In the genomic region with DNA sequence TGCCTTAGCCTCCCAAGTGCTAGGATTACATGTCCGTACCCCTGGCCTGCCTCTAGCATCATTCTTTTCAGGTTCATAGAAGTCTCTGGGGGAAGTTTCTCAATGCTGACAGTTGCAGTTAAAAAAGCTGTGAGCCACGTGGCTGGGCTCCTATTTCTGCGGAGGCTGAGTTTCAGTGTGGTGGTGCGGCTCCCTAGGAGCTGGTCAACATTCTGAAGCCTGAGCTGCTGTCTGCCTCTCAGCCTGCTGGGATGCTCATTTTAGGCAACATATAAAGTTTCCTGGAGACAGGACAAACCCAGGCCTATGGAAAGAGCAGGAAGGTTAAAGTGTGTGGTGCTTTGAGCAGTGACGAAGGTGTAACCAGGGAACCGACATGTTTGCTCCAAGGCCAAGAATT, we compare ENCODE assay signal across 25 mouse cellular contexts. TPM values are rescaled to one million over a fixed set of nuclear protein-coding genes. Genes with fewer than 3 reads are reported as not detected.
"Had no signal": no experiment of that assay in that cellular context is flagged by ENCODE, and none has a peak within 500 bp of the region (broad histone marks: within the 10 kb centered on the region; RNA-seq: fewer than 3 reads in every experiment).

No protein-coding gene starts in this region.

- H3K4me2 ChIP-seq: limb, embryonic 12.5 days; limb, embryonic 15.5 days; liver, embryonic 11.5 days; lung, embryonic 14.5 days; midbrain, embryonic 12.5 days; midbrain, embryonic 15.5 days; neural tube, embryonic 12.5 days; neural tube, embryonic 15.5 days; stomach, embryonic 15.5 days had no signal

- H3K4me3 ChIP-seq: limb, embryonic 12.5 days; limb, embryonic 15.5 days; midbrain, embryonic 12.5 days; midbrain, embryonic 15.5 days; neural tube, embryonic 12.5 days; neural tube, embryonic 15.5 days; stomach, embryonic 15.5 days had no signal

- DNase-seq: kidney, adult 11 months; kidney, adult 8-10 months; kidney, postnatal 36 days; left cerebral cortex, postnatal 4 days; liver, postnatal 0 days; lung, embryonic 14.5 days; retina, postnatal 1 day; right cerebral cortex, postnatal 14 days; right cerebral cortex, postnatal 4 days; spleen, adult 18-20 months; thymus, postnatal 25 days had no signal

- ATAC-seq: liver, postnatal 0 days; lung, postnatal 0 days; midbrain, embryonic 15.5 days had no signal

- H3K9me3 ChIP-seq: limb, embryonic 12.5 days; limb, embryonic 15.5 days; midbrain, embryonic 12.5 days; midbrain, embryonic 15.5 days; neural tube, embryonic 12.5 days; neural tube, embryonic 15.5 days; stomach, embryonic 15.5 days had no signal

- H3K4me1 ChIP-seq: limb, embryonic 15.5 days; midbrain, embryonic 15.5 days; neural tube, embryonic 12.5 days; neural tube, embryonic 15.5 days; stomach, embryonic 15.5 days had no signal

- H3K9ac ChIP-seq: limb, embryonic 12.5 days; limb, embryonic 15.5 days; liver, embryonic 14.5 days; liver, postnatal 0 days; lung, embryonic 14.5 days; midbrain, embryonic 12.5 days; midbrain, embryonic 15.5 days; neural tube, embryonic 12.5 days; neural tube, embryonic 15.5 days; stomach, embryonic 15.5 days had no signal

- H3K27ac ChIP-seq: limb, embryonic 12.5 days; limb, embryonic 15.5 days; liver, embryonic 14.5 days; macrophage; midbrain, embryonic 12.5 days; midbrain, embryonic 15.5 days; neural tube, embryonic 12.5 days; neural tube, embryonic 15.5 days; stomach, embryonic 15.5 days had no signal

- H3K27me3 ChIP-seq: limb, embryonic 12.5 days; limb, embryonic 15.5 days; midbrain, embryonic 15.5 days; neural tube, embryonic 12.5 days; neural tube, embryonic 15.5 days; stomach, embryonic 15.5 days had no signal

- H3K36me3 ChIP-seq: midbrain, embryonic 15.5 days; neural tube, embryonic 15.5 days had no signal

RNA-seq across cellular contexts. Expression of a gene that starts 12.1 kb away (rescaled TPM):
- total RNA-seq: layer of hippocampus, adult 18-20 months; left cerebral cortex, postnatal 14 days; left cerebral cortex, postnatal 4 days; megakaryocyte, adult 5-6 weeks had no signal
- polyA plus RNA-seq: limb, embryonic 12.5 days; liver, embryonic 11.5 days; liver, embryonic 14.5 days; liver, postnatal 0 days; lung, embryonic 14.5 days; macrophage; midbrain, embryonic 12.5 days; midbrain, embryonic 15.5 days; neural tube, embryonic 12.5 days had no signal

RNA-seq across cellular contexts. Expression of a gene that starts 34.0 kb away (rescaled TPM):
- total RNA-seq: megakaryocyte, adult 5-6 weeks had no signal
- polyA plus RNA-seq: limb, embryonic 12.5 days; macrophage had no signal

RNA-seq across cellular contexts. Expression of a gene that starts 52.5 kb away (rescaled TPM):
- total RNA-seq: megakaryocyte, adult 5-6 weeks had no signal
- polyA plus RNA-seq: liver, embryonic 11.5 days; liver, postnatal 0 days; lung, postnatal 0 days; macrophage had no signal
